Mouse (Mus musculus): Measurements from ENCODE around the gene Nbea. TPM values are rescaled to one million over a fixed set of nuclear protein-coding genes. Genes with fewer than 3 reads are reported as not detected.
"Not testable (repeated sequence)": the region's sequence is repeated elsewhere in the genome, so short reads cannot be mapped to it uniquely, and the experiment has no call there.

The Nbea gene
- polyA plus RNA-seq, 1 experiment = 17.5 TPM

DNA sequence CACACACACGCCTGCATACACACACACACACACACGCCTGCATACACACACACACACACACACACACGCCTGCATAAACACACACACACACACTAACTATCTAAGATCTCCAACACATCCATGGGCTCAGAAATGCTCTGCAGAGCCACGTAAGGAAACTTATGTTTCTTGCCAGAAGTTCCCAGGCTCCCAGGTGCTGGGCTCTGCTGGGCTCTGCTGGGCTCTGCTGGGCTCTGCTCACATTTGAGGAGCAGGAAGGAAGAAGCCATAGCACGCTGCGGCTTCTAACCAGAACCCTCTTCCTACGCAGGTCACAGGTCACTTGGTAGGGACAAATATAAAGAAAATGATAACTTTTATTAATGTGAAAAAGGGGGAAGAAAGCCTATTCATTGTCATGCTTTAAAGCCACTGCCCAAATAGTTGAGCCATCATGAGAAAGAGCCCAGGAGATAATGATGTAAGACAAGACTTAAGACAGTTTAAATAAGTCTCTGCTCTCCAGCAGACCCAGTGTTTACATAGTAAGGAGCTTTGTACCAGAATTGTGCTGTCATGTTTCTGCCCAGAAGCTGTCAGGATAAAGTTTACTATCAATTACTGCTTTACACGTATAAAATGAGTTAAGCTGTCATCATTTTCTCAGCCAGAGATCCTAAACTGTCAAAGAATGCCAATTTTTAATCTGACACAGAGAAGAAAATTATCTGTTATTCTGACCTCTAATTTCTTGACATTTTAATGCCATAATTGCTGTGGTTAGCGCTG is 521.6 kb downstream of the Nbea start:
- no peak for DNase-seq (ENCODE audit: low spot score)

DNA sequence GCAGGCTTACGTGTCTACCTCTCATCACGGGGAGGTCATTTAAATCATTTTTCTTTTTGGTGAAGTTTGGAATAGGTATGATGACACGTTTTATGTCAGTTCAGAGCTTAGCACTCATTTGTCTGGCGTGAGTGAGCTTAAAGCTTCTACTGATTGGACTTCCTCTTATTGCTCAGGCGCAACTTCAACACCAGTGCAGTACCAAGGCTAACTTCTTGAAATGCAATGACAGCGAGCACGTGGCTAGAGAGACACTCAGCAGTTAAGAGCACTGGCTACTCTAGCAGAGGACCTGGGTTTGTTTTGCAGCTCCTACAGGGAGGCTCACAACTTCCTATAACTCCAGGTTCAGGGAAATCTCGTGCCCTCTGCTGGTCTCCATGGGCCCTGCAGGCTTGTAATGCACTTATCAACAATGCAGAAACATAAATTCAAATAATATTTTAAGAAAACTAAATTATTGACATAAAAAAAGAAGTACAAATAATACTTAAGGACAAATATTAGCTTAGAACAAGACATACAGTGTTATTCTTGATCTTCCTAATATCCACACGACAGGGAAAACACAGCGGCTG is 523.2 kb downstream of the Nbea start:
- no peak for DNase-seq (ENCODE audit: low spot score)

DNA sequence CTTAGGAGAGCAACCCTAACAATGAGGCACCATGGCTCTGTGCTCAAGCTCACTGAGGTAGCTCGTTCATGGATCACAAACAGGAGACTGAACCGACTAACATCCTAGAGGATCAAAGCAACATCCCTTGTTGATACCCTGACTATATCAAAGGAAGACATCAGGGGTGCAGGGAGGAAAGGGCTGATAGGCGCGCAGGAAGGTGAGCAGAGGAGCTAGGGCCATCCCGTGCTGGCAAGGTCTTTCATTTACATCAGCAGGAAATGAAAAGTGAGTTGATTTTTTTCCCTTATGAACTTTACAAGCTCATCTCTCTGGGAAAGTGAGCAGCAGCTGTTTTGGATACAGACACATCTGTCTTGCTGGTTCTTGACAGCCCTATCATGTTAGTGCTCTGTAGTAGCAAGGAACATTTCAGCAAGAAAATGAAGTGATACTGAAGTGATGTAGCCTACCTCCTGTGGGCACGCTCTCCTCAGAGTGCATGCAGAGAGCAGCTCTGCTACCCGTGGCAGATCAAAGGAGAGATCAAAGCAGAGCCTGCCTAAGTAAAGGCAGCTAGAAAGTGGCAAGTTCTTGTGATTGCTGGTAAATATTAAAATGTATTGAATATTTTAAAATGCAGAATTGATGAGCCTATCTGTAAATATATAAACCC is 523.8 kb downstream of the Nbea start:
- DNase-seq (ENCODE audit: low spot score) = no peak

DNA sequence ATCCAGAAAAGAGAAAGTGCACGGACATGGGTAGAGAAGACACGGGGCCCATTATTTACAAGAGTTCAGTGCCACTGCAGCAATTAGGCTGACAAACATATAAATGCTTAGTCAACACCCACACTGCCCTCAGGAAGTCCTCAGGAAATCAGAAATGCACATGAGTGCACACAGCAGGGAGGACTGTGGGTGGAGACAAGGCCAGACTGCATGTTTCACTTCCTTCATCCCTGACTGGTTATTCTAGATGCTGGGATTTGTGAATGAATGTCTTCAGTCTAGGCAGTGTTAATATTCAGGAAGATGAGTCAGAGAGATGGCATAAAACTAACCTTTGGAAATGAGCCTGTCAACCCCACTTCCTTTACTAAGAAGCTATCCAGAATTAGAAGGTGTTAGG is 531.2 kb downstream of the Nbea start:
- DNase-seq (ENCODE audit: low spot score) = no peak

DNA sequence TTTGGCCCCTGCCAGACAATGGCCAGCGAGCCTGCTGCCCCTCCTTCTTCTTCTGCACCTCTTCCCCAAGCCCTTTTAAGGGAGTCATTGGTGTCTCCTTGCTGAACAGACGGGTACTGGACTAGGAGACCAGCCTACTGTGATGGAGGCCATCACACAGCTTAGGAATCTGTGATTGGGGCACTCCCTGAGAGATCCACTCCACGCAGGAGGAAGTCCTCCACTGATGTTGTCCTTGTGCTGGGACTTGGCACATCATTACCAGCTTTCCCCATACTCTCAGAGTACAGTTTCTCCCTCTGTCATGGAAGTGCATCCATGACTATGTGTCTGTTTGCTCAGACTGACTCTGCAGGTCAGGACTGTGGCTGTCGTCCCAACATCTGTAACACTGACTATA is 531.6 kb downstream of the Nbea start:
- DNase-seq (ENCODE audit: low spot score) = no peak

DNA sequence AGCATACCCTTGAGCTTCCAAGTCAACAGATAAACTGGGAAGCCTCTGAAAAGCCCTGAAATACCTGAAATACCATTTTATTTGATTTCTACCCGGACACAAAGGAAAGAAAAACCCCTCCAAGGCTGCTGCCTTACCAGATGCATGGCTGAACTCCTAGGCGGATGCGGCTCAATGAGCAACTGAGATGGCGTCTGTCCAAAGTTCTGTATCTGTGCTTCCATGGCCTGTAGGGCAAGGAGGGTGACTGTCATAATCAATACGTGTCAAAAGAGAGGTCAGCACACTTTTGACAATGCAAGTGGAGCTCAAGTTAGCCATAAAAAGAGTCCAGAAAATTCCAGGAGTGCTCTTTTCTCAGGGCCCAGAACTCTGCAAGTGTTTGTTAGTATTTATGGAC is 534.0 kb downstream of the Nbea start:
- DNase-seq (ENCODE audit: low spot score) = no peak

DNA sequence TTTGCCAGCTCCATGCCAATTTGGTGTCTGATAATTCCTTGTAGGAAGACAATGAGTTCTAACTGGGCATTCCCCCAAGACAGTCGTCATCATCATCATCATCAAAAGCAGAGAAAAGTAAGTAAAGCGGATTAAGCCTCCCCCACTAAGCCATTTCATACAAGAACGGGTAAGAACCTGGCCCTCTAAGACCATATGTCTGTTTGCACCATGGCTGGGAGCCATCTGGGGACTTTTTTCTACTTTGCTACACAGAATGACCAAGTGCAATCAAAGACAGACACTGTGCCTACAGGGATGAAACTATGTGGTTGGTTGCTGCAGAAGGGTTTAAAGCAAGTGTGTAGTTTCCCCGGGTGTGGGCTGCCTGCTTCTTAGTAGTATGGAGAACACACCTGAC is 535.2 kb downstream of the Nbea start:
- DNase-seq (ENCODE audit: low spot score) = no peak

DNA sequence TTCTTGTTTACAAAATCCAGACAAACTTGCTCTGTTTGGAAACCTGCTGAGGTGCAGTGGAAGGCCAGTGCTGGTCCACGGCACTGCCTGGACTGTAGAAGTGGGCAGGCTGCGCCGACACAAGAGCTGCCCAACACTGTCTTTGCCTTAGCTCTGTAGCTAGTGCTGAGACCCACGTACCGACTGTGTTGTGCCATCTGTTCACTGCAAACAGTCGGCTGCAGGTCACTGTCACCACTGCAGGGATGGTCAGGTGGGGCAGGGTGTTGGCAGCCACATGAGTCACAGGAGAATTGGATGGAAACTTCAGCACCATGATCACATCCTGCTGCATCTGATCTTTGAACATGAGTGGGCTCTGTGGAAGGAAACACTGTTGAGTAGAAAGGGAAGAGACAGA is 536.3 kb downstream of the Nbea start:
- DNase-seq (ENCODE audit: low spot score) = no peak

DNA sequence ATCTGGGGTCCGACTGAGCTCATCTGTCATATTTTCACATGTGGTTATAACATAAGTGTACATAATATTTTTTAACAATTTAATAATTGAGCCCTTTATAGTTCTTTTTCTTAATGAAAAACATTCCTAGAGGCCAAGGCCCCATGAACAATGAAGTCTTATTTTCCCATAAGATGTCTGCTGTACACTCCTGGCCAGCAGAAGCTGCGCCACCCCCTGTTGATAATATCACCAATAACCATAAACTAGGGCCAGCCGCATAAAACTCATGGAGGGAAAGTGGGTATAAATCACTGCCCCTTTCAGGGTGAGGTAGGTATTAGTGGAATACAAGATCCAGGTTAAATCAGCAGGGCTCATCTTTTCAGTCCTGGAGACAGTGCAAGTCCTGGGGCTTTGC is 537.1 kb downstream of the Nbea start:
- DNase-seq (ENCODE audit: low spot score) = no peak

DNA sequence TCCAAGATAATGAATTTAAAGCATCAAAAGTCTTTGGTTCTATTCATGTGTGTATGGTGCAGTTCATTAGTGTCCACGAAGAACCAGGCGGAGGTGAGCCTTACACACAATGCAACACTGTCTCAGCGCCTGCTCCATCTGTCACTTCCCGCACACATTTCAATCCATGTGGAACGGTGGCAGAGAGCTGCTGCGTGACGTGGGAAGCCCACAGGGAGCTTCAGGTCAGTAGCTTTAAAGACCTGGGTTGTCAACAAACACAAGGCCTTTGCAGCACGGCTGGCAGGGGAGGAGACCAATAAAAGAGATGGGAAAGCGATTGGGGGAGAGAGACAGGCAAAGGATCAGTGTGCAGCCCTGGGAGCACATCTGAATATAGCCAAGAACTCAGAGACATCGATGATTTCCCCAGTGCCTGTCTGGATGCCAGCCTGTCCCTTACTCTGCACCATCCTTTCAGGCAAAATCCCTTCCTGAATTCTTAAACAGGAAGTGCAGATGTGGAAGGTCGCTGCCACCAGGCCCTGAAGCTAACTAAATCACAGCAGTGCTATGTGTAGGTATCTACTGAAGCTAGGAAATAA is 539.4 kb downstream of the Nbea start:
- no peak for DNase-seq (ENCODE audit: low spot score)

DNA sequence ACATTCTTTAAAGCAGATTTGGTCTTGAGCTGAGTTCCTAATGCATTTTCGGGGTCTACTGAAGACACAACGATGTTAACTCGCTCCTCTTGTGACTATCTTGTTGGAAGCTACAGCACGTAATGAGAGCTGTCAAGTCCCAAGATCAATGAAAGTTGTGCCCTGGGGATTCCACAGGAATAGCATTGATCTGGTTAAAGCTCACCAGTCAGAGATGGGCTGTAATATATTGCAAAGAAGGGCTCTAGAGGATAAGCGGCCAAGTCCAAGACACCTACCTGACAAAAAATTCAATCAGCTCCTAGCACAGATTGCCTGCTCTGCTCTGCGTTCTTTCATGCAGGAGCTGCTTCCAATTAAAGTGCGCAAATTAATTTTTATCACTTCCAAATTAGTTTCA is 545.8 kb downstream of the Nbea start:
- no peak for DNase-seq (ENCODE audit: low spot score)

DNA sequence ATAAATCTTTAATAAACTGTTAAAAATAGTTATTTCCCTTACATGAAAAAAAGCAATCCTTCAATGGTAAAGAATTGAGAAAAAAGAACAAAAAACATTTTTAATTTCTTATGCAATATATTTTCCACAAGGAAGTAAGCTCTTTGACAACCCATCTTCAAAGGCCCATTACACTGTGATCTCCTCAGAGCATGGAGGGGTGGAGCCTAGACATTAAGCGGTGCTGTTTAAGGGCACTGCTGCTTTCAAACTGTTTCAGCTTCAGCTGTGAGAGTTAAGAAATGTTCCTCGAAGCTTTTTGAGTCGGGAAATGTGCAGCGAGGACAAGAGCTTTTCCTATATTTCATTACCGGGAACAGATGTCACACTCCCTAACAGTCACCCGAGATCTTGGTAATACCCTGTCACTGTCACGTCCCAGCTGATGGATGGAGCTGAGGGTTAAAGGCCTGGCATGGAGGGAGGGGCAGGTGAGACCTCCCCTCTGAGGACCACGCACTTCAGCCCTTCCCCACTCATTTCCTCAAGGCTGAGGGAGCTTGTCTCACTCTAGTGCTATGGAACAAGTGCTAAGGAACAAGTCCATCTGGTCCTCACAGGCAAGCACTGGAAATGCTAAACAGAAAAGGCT is 547.8 kb downstream of the Nbea start:
- no peak for DNase-seq (ENCODE audit: low spot score)

DNA sequence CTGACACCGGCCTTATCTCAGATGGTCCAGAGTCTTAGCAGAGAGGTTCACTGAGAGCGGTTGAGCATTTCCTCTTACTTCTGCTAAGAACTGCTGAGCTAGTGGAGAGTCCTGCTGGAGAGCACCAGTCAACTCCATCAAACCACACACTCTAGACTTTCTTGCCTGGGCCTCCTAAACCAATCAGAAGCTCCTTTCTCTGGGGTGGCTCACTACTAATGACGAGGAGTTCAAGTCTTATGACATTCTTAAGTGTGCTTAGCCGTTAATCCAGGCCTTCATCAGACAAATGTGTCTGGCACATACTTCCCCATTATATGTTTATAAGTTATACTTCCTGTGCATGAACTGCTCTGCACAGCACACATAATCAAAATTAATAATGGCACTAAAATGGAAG is 556.4 kb downstream of the Nbea start:
- no peak for DNase-seq (ENCODE audit: low spot score)

DNA sequence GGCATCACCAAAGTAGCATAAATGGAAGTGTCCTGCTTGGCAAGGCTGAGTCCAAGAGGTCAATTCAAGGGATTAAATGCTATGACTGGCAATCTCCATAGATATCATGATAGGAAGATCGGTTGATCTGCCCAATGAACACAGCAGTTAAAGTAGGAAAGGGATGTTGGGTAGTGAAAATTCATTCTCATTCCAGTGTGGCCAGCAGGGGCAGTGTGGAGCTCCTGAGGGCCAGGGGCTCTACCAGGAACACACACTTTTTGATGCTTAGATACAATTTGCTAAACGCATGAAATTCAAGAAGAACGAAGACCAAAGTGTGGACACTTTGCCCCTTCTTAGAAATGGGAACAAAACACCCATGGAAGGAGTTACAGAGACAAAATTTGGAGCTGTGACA is 561.5 kb downstream of the Nbea start:
- DNase-seq (ENCODE audit: low spot score) = not testable (repeated sequence)

DNA sequence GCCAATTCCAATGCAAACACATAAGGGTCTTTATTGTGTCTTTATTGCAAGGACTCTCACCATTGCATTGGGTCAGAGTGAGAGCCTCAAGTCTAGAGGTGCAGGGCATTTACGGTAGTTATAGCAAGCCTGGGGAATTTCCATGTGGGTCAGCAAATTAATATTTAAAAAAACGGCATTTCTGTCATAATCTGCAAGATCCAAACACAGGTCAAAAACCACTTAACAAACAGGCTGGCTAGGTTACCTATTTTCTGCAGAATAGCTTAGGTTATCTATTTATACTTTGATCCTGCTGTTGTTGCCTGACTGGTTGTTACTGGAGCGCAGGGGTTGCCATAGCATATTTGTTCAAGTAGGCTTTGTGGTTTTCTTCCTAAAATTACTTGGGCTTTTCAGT is 565.1 kb downstream of the Nbea start:
- DNase-seq (ENCODE audit: low spot score) = no peak

DNA sequence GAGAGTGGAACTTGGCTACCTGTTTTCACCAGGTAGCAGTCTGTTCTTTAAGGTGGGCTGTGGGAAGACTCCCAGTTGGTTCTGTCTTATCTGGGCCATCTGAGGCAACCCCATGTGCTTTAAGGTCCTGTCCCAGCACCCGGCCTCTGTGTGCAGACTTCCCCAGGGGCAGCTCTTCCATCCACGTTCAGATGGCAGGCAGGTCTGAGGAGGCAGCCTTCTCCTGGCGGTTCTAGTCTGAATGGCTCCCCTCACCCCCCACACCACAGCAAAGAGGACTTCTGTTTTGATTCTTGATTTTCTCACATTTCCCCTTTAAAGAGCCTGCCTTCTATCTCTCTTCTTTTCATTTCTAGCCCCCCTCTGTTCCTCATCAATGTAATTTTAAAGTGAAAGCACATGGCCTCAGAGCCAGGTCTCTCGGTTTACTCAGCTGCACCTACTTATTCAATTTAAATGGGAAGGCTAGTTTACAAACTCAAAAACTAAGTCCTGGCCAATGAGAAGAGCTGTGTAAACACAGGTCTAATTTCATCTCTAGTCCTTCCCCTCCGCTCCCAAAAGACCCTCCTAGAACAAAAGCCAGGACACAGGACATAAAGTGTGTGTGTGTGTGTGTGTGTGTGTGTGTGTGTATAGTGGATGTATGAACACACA is 570.9 kb downstream of the Nbea start:
- DNase-seq (ENCODE audit: low spot score) = no peak

DNA sequence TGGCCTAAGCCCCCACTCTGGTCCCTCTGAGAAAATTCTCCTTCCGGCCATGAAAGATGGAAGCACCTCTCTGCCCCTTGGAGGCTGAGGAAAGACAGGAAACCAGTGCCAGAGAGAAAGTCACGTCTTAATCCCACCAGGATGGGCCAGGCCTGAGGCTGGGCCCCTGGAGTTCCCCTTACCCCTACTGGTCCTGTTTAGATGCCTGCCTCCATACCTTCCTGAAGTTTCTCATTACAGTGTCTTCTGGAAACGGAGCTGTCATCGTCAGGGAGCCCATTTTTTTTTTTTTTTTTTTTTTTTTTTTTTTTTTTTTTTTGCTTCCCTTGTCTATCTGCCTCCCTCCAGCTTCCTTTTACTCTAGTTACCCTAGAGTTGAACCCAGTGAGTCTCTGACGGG is 571.5 kb downstream of the Nbea start:
- DNase-seq (ENCODE audit: low spot score) = no peak

DNA sequence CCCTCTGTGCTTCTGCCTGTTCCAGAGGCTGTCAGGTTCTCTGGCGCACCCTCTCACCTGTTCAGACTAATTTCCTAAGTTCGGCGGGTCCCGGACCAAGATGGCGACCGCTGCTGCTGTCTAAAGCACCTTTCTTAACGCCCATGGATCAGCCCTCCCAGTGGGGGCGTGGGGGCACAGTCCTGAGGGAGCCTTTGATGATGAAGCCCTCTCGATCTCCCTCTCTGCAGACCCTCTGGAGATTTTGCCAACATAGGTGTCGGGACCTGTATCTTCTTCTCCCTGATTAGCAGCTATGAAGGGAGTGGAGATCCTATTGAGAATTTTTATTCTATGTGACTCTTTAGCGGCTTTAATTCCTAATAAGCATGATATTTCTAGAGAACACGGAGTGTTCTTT is 573.3 kb downstream of the Nbea start:
- DNase-seq (ENCODE audit: low spot score) = no peak

DNA sequence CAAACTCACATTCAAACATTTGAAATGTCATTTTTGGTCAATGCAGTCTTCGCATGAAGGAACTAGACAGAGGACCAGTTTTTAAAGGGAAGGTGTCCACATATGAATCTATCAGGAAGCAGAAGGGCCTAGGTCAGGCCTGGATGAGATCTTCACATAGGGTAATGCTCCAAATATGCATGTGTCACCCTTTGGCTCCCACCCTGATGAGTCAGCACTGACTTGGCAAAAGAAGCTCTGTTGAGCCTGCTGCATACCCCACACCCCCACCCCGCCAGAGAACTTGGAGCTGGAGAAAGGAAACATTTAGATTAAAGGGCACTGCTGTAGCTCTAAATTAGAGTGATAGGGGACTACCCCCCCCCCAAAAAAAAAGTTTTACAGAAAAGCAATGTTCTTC is 583.2 kb downstream of the Nbea start:
- DNase-seq (ENCODE audit: low spot score) = no peak

DNA sequence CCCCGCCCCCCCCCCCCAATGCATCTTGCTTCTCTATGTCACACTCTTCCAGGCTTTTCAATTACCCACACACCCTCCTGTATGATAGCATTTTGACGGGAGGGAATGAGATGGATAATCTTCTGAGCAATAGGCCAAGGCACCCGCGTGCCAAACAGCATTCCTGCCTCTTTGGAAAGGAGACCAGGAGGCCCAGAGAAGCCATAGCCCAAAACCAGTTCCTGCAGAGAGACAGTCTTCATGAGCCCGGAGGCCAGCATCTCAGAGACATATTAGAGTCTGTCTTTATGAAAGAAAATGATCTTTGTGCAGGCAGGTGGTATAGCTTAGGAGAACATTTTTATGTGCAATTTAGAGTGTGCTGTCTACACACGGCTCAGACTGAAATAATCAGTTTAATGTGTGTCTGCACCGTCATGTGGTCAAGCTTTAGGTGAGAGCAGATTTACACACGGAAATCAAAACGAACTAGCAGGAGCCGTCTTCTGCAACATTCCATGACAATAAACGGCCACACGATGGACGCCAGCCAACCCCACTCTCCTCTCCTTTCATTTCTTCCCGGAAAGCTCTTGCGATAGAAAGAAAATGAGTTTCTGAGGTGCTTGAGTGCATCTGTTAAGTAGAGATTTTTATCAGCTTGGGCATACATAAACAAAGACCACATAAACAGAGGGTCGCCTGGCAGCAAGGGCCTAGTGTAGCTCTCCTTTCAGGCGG is 584.0 kb downstream of the Nbea start:
- DNase-seq (ENCODE audit: low spot score) = no peak

DNA sequence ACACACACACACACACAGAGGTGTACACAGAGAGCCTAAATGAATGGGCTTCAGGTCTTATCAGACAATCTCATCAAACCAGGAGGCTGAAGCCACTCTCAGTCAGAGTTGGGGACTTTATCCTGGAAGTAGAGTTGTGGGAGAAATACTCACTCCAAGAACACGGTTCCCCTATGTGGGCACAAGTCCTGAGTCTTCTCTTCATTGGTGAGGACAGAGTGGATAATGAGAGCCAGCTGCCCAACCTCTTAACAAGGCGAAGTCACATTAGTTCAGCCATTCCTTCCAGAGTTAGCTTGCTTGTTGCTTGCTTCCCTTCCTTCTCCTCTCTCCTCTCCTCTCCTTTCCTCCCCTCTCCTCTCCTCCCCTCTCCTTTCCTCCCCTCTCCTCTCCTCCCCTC is 584.8 kb downstream of the Nbea start:
- DNase-seq (ENCODE audit: low spot score) = no peak

Measured in urinary bladder, adult 2 months (tissue).